Mouse (Mus musculus) midbrain, embryonic 12.5 days (tissue): Measurements from ENCODE around the gene Aip. TPM values are rescaled to one million over a fixed set of nuclear protein-coding genes. Genes with fewer than 3 reads are reported as not detected.
A peak's percentile ranks its signal among the peaks of the same experiment; 100 is the strongest.

Experiments used
- ATAC-seq: fragments of 200-750 bp; cut with Nextera tagmentation; 2 replicates; pipeline ENCODE4 v1.8.0; 2017; ENCODE audit warnings: low read depth, moderate TSS enrichment, moderate library complexity; ENCODE audit not compliant: low FRiP score
- H3K27ac ChIP-seq: fragments of 300-500 bp; sonication (generic); replicated peaks from 2 replicates; pipeline ENCODE4 v1.5.1; 2016; ENCODE audit warnings: mild to moderate bottlenecking
- H3K27me3 ChIP-seq: fragments of 300-500 bp; sonication (generic); 2 replicates; pipeline ENCODE4 v1.6.1; 2016; ENCODE audit warnings: mild to moderate bottlenecking
- H3K36me3 ChIP-seq: fragments of 300-500 bp; sonication (generic); 2 replicates; pipeline ENCODE4 v1.6.1; 2016
- H3K4me1 ChIP-seq: fragments of 300-500 bp; sonication (generic); 2 replicates; pipeline ENCODE4 v1.6.1; 2016
- H3K4me2 ChIP-seq: fragments of 300-500 bp; sonication (generic); replicated peaks from 2 replicates; pipeline ENCODE4 v1.6.1; 2016; ENCODE audit warnings: mild to moderate bottlenecking, moderate library complexity
- H3K4me3 ChIP-seq: fragments of 300-500 bp; sonication (generic); 2 replicates; pipeline ENCODE4 v1.5.1; 2016; ENCODE audit warnings: mild to moderate bottlenecking
- H3K9ac ChIP-seq: fragments of 300-500 bp; sonication (generic); replicated peaks from 2 replicates; pipeline ENCODE4 v1.6.1; 2016; ENCODE audit warnings: mild to moderate bottlenecking, moderate library complexity
- H3K9me3 ChIP-seq: fragments of 300-500 bp; sonication (generic); 2 replicates; pipeline ENCODE4 v1.6.1; 2016; ENCODE audit warnings: mild to moderate bottlenecking
- WGBS: fragments of 180-500 bp; shearing (Covaris S2); methylation state at CpG from one replicate; pipeline ENCODE4 v1.1.7; 2016; 5-methylcytosine and 5-hydroxymethylcytosine counted together
- polyA plus RNA-seq: library from polyadenylated mRNA; unstranded; fragments of >200 nt; fragmentation: Nextera tagmentation; extraction: Ambion mirVana; gene quantifications from 2 replicates; pipeline ENCODE4 v1.2.1, GENCODE M21; 2016

Gene Aip
- 59.5 and 63.6 TPM in 2 replicates for polyA plus RNA-seq

DNA sequence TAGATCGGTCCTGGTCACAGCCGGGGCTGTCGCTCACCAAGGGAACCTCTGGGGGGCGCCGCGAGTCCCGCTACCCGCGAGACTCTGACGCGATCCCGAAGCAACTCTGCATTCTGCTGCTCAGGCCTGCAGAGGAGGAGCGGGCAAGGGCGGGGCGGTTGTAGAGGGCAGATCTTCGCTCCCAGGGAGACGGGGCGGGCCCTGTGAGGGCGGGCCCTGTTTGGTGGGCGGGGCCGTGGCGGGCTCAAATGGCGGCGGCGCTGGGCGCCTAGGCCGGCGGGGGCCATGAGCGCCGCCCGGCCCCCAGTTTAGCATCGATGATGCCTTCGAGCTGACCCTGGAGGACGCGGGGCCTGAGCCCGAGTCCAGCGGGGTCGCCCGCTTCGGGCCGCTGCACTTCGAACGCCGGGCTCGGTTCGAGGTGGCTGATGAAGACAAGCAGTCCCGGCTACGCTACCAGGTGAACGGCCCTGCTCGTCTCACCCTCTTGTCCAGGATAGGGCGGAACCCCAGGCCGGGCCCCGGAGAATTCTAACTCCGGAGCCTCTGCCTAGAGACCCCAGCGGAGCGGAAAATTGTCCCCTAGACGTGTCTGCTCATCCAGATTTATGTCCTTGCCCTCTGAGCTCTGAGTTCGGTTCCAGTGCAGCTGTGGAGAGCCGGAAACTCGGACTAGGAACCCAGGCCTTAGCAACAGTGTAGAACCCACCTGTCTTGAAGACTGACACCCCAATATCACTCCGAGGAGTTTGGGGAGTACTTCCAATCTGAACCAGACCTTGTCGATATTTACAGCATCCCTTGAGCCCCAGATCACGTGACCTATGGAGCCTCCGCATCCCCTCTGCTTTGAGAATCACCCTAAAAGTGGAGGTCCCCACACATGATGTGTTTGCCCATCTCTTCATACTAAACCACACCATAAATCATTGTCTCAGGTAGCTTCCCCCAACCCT lies at the start of gene Aip:
Aip (minus strand) TSS at position 118 of the 956 bp plus-strand sequence.
- H3K4me2 ChIP-seq, result peak within 1 kb of the TSS; percentile 71
- H3K36me3 ChIP-seq, result peaks cover 29% of the 10 kb centered on the region
- peaks cover 15% of the 10 kb centered on the region for H3K4me1 ChIP-seq
- no peaks in the 10 kb centered on the region for H3K9me3 ChIP-seq
- peak within 1 kb of the TSS; percentile 84 for H3K4me3 ChIP-seq
- peak within 1 kb of the TSS; percentile 52 for H3K27ac ChIP-seq
- H3K27me3 ChIP-seq, result no peaks in the 10 kb centered on the region
- WGBS, result under 1% methylated on average over 63 of the region's 64 CpGs
- ATAC-seq, result peak; percentile 94
- H3K9ac ChIP-seq, result peak within 1 kb of the TSS; percentile 83

GRCm38 (mm10) chr19:4172925-4173324 lies 47.3 kb upstream of the Aip start:
- Histone ChIP-seq H3K9me3 (no peaks in the 10 kb centered on the region), H3K4me1 (peaks cover 19% of the 10 kb centered on the region), H3K4me3 (no peak overlapping the region), H3K27ac (no peak overlapping the region), H3K36me3 (no peaks in the 10 kb centered on the region), H3K27me3 (peaks cover 39% of the 10 kb centered on the region), H3K4me2 (no peak overlapping the region), H3K9ac (no peak overlapping the region)
- ATAC-seq, result no peak
- 52% methylated on average over 11 of the region's 11 CpGs for WGBS

DNA sequence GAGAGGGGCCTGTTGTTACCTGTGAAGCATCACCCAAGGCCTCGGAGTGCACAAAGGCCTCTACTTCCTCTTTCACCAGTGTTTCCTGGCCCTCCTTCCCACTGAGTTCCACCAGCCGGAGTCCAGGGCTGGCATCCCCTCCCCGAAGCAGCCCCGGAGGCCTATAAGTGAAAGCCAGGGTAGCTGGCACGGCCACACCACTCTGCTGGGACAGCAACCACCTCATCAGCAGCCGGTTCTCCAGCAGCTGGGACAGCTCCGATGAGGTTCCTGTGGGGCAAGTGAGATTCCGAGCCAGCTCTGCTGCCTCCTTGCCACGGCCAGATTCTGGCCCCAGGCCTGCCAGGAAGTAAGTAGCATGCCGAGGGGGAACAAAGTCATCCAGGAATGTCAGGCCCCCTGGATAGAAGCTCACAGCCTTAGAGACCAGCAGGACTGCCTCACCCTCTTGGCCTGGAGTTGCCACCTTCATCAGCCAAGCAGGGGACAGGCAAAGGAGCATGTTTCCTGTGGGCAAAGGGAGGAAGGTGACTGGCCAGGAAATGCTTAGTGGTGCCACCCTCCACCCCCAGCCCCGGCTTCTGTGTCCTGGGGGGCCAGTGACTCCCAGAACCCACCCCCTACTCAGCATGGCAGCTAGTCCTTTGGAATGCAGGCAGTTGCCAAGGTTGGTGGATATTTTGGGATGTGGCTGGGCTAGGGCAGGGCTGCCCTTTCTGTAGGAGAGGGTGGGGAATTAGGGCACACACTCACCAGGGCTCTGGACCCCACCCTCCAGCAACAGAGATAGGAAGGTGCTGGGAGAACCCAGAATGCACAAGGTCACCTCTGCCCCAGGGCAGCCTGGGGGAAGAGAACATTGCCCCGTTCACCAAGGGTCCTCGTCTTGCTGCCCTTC lies 46.0 kb upstream of the Aip start:
- Histone ChIP-seq H3K27me3 (peaks cover 35% of the 10 kb centered on the region), H3K27ac (no peak overlapping the region), H3K4me1 (peaks cover 19% of the 10 kb centered on the region), H3K36me3 (no peaks in the 10 kb centered on the region), H3K9me3 (no peaks in the 10 kb centered on the region), H3K4me2 (no peak overlapping the region), H3K9ac (peak overlapping the region; percentile 37; the same call in 1 of the 2 replicates), H3K4me3 (no peak overlapping the region)
- 73% methylated on average over 13 of the region's 13 CpGs for WGBS
- ATAC-seq, result no peak

DNA sequence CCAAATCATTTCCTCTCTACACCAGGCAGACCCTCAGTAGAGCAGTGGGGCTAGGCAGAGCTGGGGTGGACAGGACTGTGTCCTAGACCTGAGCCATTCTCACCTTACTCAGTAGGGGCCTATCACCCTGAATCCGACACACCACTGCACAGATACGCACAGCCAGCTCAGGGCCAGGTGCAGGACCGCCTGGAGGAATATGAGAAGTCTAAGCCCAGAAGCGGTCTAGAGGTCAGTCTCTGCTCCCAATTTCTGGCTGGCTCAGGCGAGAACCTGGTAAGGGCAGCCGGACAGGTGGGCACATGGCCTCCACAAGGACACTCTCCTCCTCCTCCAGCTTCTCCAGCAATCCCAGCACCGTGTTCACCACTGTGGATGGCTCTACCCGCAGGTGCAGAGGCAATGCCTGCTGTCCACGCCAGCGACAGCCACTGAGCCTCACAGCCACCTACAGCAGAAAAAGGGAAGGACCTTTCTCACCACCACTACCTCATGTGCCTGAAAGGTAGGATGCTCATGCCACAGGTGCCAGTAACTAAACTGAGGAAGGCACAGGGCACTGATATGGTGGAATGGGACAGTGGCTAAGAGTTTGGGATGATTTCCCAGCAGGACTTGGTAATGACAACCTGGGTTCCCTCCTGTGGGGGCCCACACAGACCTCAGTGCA lies 45.2 kb upstream of the Aip start:
- no peaks in the 10 kb centered on the region for H3K9me3 ChIP-seq
- 86% methylated on average over 10 of the region's 10 CpGs for WGBS
- peaks cover 17% of the 10 kb centered on the region for H3K4me1 ChIP-seq
- no peak overlapping the region for H3K4me3 ChIP-seq
- H3K27ac ChIP-seq, result no peak overlapping the region
- peaks cover 30% of the 10 kb centered on the region; the same call in 1 of the 2 replicates for H3K27me3 ChIP-seq
- no peak for ATAC-seq
- H3K9ac ChIP-seq, result no peak overlapping the region
- H3K4me2 ChIP-seq, result no peak overlapping the region
- H3K36me3 ChIP-seq, result no peaks in the 10 kb centered on the region

GRCm38 (mm10) chr19:4169810-4170209 lies 44.2 kb upstream of the Aip start:
- H3K9ac ChIP-seq, result peak overlapping the region; percentile 72
- no peaks in the 10 kb centered on the region for H3K9me3 ChIP-seq
- peaks cover 7% of the 10 kb centered on the region for H3K4me1 ChIP-seq
- H3K27me3 ChIP-seq, result peaks cover 25% of the 10 kb centered on the region; the same call in 1 of the 2 replicates
- H3K36me3 ChIP-seq, result no peaks in the 10 kb centered on the region
- H3K27ac ChIP-seq, result peak overlapping the region; percentile 82
- peak overlapping the region; percentile 41 for H3K4me3 ChIP-seq
- peak overlapping the region; percentile 77 for H3K4me2 ChIP-seq
- ATAC-seq, result peak; percentile 72
- WGBS, result 8% methylated on average over 26 of the region's 27 CpGs

DNA sequence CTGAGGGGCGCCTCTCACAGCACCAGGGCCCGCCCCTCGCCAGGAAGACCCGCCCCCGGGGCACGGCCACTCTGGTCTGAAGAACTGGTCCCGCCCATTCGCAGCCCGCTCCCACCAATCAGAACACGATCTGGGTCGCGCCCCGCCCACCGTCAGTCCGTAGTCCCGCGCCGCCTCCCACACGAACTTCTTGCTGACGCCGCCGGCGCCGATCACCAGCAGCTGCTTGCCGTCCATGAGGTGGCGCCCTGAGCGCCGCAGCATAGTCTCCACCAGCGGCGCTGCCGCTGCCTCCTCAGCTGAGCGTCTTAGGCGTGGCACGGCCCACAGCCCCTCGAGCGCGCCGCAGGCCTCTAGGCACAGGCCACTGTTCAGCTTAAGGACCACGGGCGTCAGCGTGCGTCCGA lies 43.7 kb upstream of the Aip start:
- Histone ChIP-seq H3K4me3 (peak overlapping the region; percentile 41), H3K36me3 (no peaks in the 10 kb centered on the region), H3K4me1 (peaks cover 6% of the 10 kb centered on the region), H3K4me2 (peak overlapping the region; percentile 77), H3K9ac (peak overlapping the region; percentile 72), H3K9me3 (no peaks in the 10 kb centered on the region), H3K27me3 (peaks cover 21% of the 10 kb centered on the region; the same call in 1 of the 2 replicates), H3K27ac (peak overlapping the region; percentile 82)
- ATAC-seq, result peak; percentile 95
- WGBS, result under 1% methylated on average over 42 of the region's 43 CpGs

DNA sequence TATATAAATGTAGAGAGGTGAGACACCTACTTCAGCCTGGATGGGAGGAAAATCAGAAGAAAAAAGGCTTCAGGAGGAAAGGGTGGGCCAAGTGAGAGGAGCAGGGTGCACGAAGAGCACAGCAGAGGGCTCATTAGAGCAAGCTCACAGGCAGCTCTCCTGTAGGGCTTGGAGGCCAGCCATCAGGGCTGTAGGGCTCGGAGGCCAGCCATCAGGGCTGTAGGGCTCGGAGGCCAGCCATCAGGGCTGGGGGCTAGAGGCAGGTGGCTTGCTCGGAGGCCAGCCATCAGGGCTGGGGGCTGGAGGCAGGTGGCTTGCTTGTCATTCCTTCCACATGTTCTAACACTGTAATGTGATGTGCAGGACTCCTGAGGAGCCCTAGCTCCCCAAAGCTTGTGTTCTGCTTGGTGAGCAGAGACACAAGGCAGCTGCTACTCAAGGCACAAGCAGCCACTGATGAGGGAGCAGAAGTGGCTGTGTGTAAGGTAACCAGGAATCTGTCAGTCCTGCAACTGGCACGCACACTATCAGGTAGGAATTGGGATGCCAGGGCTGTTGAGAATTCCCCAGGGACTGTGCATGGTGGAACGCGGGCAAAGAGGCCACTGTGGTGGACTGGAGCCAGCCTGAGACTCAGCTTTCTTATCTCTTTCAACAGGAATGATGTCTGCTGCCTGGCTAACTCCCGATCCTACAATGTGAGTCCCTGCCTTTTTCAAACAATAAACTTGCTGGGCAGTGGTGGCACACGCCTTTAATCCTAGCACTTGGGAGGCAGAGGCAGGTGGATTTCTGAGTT lies 41.2 kb upstream of the Aip start:
- no peak overlapping the region for H3K9ac ChIP-seq
- H3K9me3 ChIP-seq, result no peaks in the 10 kb centered on the region
- peaks cover 20% of the 10 kb centered on the region for H3K4me1 ChIP-seq
- H3K27ac ChIP-seq, result no peak overlapping the region
- H3K4me2 ChIP-seq, result no peak overlapping the region
- WGBS, result 82% methylated on average over 9 of the region's 9 CpGs
- H3K36me3 ChIP-seq, result no peaks in the 10 kb centered on the region
- H3K27me3 ChIP-seq, result 0 out of 2 replicates have a peak, but pooled peaks cover 15% of the 10 kb centered on the region
- no peak for ATAC-seq
- no peak overlapping the region for H3K4me3 ChIP-seq

DNA sequence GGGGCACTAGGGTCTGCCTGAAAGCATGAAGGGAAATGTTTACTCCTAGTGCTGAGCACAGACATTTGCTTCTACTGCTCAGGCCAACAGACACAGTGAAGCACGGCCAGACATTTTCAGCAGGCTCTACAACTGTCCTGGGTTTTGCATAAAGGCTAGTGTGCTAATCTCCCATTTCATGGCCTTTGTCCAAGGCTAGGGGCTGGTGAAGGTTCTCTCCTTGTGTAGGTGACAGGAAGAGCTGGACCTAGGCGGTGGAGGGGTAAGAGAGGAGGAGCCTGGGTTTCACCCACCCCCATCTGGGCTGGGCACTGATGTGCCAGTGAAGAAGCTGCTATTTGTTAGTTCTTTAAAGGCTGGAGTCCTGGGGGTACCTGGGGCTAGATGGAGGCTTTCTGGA lies 39.1 kb upstream of the Aip start:
- no peaks in the 10 kb centered on the region for H3K27me3 ChIP-seq
- no peak overlapping the region for H3K27ac ChIP-seq
- 74% methylated on average over 2 of the region's 2 CpGs for WGBS
- ATAC-seq, result no peak
- H3K36me3 ChIP-seq, result peaks cover 12% of the 10 kb centered on the region
- H3K9me3 ChIP-seq, result no peaks in the 10 kb centered on the region
- no peak overlapping the region for H3K4me2 ChIP-seq
- 0 out of 2 replicates have a peak overlapping the region, but pooled peaks have one; percentile 6 for H3K9ac ChIP-seq
- no peak overlapping the region for H3K4me3 ChIP-seq
- peaks cover 15% of the 10 kb centered on the region for H3K4me1 ChIP-seq

GRCm38 (mm10) chr19:4164100-4164499 lies 38.4 kb upstream of the Aip start:
- WGBS, result 83% methylated on average over 3 of the region's 3 CpGs

GRCm38 (mm10) chr19:4163543-4163887 lies 37.9 kb upstream of the Aip start:
- ATAC-seq, result peak; percentile 50
- peaks cover 24% of the 10 kb centered on the region for H3K36me3 ChIP-seq
- H3K9me3 ChIP-seq, result no peaks in the 10 kb centered on the region
- H3K9ac ChIP-seq, result peak overlapping the region; percentile 34; the same call in 1 of the 2 replicates
- no peaks in the 10 kb centered on the region for H3K27me3 ChIP-seq
- WGBS, result 36% methylated on average over 4 of the region's 4 CpGs
- H3K4me3 ChIP-seq, result peak overlapping the region; percentile 69
- peaks cover 14% of the 10 kb centered on the region for H3K4me1 ChIP-seq
- peak overlapping the region; percentile 95 for H3K4me2 ChIP-seq
- peak overlapping the region; percentile 78 for H3K27ac ChIP-seq

More at GRCm38 (mm10) chr19:4164100-4164499, 38.4 kb upstream of the Aip start:
- no peak overlapping the region for H3K9ac ChIP-seq
- H3K27ac ChIP-seq, result peak overlapping the region; percentile 78; the same call in 1 of the 2 replicates
- peaks cover 18% of the 10 kb centered on the region for H3K36me3 ChIP-seq
- H3K4me2 ChIP-seq, result no peak overlapping the region
- no peaks in the 10 kb centered on the region for H3K27me3 ChIP-seq
- H3K4me3 ChIP-seq, result no peak overlapping the region
- H3K9me3 ChIP-seq, result no peaks in the 10 kb centered on the region
- ATAC-seq, result no peak
- H3K4me1 ChIP-seq, result peaks cover 14% of the 10 kb centered on the region
